Mouse (Mus musculus) gonadal fat pad, adult 2 months (tissue): ENCODE measurements at regions not wholly inside any gene's neighbourhood (a gene's known extent, or its start where the extent isn't known, plus 50 kb on each side); places are given as distances from the start of the nearest gene placed in this dataset.

Experiments used
- DNase-seq: peaks from one replicate; pipeline ENCODE4 v3.0.0-alpha.2; 2012; ENCODE audit warnings: low read depth

- DNase-seq = no peak
Observed at GRCm38 (mm10) chr6:93031812-93032330, 88.6 kb upstream of the Adamts9 start.

- no peak for DNase-seq
Observed at GRCm38 (mm10) chr6:93026068-93027022, 83.1 kb upstream of the Adamts9 start.

- DNase-seq = no peak
Observed at GRCm38 (mm10) chr6:93014534-93014933, 71.2 kb upstream of the Adamts9 start.

- peak; percentile 80 for DNase-seq
Observed at GRCm38 (mm10) chr6:93011906-93012305, 68.6 kb upstream of the Adamts9 start.

GRCm38 (mm10) chr6:93004587-93005240 lies 61.4 kb upstream of the Adamts9 start:
- DNase-seq = no peak

GRCm38 (mm10) chr6:93003812-93004211 lies 60.5 kb upstream of the Adamts9 start:
- no peak for DNase-seq

- no peak for DNase-seq
Observed at GRCm38 (mm10) chr6:92993647-92994046, 50.4 kb upstream of the Adamts9 start.
